Mouse (Mus musculus) layer of hippocampus, postnatal 25 days (tissue): ENCODE results near the gene Dscam. TPM values are rescaled to one million over a fixed set of nuclear protein-coding genes. Genes with fewer than 3 reads are reported as not detected.

ENCODE experiments used
- DNase-seq, 2 experiments: peaks; one replicate each; pipeline ENCODE4 v3.0.0; 2022; ENCODE audit warnings: mixed read lengths in 2 of 2, low spot score in 1 of 2; ENCODE audit errors: extremely low spot score in 1 of 2
- total RNA-seq, 2 experiments: library from RNA; stranded (reverse); gene quantifications; 2 replicates each; pipeline ENCODE4 v1.2.3; 2021

The Dscam gene
- total RNA-seq, 2 experiments from 2014 or later: 40.2 to 46.1 TPM

DNA sequence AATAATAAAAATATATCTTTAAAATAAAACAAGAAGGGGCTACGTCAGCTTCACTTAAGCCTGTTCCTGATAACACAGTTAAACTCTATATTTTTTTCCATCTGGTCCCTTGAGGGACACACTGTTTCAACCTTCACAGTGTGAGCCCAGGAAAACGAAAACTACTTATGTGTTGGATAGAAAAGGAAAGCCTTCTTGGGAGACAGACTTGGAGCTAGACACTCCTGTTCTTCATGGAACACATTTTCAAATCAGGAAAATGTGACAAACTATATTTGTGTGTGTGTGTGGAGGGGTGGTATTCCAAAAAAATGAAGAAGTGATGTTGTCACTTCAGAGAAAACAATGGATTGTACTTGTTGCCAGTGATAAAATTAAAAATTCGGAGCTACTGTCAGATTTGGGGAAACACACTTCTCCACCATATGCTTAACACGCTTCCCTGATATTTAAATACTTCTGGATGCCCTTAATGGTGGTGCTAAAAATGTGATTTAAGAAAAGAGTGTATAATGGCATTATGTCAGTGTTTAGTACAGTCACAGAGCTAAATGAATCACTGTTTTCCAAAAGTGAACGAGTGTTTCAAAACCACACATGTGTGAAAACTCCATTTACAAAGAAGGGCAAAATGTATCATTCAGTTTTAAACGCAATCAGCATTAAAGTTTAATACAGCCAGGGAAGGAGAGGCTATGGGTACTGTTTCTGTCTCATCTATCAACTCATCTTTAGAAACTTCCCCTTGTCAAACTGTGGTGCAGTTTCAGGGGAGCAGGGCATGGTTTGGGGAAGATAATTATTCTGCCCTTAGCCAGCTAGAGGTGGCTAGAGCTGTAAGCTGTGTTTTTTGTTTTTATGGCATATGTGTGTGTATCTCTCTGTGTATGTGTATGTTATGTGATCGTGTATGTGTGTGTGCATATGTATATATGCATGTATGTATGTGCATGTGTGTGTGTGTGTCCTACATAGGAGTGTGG is 430.2 kb downstream of the Dscam start:
- no peak for DNase-seq

DNA sequence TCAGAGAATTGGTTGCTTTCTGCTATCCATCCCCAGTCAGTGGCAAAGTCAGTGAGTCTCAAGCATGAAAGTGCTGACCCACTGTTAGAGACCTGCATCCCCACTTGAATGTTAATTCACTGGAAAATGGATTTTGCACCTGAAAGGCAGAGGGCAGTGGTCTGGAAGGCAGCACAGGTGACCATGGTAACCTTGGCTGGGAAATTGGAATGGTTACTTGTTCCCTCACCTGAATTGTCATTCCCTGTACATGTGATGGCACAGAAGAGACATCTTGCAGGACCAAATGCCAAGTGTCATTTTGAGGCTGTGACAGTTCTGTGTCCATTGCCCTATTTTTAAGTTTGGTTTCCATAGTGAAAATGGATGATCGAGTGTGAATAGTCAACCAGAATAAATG is 434.1 kb downstream of the Dscam start:
- DNase-seq: no peak

DNA sequence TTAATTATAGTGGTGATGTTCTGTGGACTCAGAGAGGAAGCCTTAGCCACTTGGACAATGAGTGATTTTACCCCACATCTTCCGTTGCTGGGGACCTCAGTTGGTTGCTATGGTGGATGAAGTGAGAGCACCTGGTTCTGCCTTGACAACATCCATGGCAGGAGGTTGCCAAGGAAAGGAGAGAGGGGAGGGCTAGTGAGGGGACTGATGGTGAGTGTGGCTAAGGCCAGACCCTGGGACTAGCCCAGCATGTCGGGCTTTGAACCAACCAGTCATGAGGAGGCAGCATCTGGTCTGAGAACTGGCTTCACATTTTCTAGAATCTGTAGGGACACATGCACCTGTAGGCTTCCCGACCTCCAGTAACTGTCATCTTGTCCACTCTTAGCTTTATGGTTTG is 439.7 kb downstream of the Dscam start:
- DNase-seq: no peak

GRCm38 (mm10) chr16:96727836-96728774 is 442.4 kb downstream of the Dscam start:
- no peak for DNase-seq

DNA sequence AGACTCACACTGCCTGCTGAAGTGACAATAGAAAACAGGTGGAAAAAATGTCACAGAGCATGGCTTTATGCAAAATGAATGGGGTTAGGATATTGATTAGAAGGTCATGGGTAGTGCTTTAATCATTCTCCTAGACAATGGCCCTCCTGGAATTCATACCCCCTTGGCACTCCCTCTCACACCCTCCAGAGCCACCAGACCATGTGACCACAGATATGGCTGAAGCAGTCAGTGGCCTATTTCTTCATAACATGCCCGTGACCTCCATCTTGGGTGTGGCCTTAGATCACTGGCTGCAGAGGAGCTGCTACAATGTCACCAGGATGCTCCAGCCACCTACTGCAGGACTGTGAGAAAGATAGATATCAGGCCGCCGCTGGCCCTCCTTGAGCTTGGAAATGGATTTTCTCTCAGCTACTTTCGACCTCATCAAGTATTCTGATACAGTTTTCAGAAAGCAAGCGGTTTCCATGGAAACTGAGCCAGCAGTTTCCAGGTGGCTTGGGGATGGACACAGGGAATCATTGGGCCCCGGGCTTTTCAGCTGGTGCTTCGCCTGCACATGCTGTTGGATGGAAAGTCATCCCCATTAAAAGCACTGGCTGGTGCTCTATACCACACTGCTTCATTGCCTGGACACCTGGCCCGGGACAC is 445.4 kb downstream of the Dscam start:
- DNase-seq: no peak

DNA sequence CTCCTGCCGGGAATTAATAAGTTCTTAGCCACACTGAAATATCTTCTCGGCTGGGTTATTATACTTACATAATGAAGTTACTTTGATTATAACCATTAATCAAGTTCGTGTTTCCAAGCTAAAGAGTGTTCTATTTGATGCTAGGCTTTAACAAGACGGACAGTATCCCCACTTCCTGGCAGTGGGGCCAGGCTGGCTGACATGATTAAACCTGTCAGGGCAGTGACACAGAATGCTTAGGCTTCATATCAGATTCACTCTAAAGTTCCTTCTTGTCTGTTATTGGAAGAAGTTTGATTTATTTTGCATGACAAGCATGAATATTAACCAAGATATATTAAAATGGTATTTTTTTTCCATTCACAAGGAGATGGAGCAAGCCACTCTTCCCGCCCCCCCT is 446.0 kb downstream of the Dscam start:
- no peak for DNase-seq

DNA sequence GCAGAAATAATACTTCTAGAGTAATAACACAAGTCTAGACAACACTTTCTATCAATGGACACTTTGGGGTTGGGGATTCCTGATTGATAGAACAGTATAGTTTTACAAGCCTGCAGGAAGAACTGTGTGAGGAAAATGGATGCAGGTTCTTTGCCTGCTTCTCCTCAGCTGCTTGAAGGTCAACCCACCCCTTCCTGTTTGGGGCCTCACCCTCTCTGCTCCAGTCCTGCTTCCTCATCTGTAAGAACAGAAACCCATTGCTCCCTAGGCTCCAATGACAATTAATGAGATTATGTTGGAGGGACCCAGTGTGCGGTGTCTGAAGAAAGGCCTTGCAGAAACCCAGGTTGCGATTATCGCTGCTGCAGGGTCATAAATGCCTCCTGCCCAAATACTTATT is 446.4 kb downstream of the Dscam start:
- no peak for DNase-seq

- no peak for DNase-seq
Observed at GRCm38 (mm10) chr16:96723066-96723669, 447.4 kb downstream of the Dscam start.

DNA sequence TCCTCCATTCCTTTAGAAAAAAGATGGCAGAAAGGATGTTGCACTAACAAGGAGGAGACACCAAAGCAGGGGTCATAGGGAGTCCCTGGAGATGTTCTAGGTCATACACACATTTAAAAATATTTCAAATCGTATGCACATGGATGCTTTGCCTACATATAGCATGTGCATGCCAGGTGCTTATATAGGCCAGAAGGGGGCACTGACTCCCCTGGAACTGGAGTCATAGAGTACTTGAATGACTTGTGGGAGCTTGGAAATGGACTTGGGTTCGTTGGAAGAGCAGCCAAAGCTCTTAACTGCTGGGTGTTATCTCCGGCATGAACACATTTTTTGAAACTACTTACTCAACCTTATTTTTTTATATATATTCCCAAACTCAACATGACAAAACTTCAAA is 448.4 kb downstream of the Dscam start:
- no peak for DNase-seq

DNA sequence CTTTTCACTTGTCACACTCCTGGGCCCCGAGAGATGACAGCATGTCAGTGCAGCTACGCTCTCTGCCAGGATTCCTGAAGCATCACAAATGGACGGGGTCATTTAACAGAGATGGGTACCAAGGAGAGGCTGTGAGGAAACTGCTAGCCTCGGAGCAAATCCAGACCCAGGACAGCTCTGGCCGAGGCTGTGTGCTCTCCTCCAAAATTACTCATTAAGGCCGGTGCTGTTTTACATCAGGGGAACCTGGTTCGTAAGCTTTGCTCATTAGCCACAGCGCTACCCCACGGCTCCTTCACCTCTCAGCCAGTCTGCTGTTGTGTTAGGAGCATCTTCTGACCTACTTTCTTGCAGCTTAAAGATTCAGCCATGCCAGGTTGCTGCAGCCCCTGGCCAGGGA is 449.3 kb downstream of the Dscam start:
- DNase-seq: no peak

DNA sequence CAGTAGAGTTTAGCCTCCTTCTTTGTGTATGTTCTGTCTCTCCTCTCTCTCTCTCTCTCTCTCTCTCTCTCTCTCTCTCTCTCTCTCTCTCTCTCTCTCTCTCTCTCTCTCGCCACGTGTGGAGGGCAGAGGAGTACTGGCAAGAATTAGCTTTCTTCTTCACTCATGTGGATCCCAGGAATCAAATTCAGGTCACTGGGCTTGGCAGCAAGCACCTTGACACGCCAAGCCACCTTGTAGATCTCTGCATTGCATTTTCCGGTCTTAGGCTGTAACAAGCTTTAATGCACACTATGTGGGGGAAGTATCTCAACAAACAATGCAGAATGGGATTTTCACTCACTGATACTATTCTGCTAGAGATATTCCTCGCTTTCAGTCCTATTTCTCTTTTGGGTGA is 449.9 kb downstream of the Dscam start:
- DNase-seq: no peak

- DNase-seq: peak in 1 of 2 experiments; percentile 27
Observed at GRCm38 (mm10) chr16:96718221-96718620, 452.3 kb downstream of the Dscam start.

DNA sequence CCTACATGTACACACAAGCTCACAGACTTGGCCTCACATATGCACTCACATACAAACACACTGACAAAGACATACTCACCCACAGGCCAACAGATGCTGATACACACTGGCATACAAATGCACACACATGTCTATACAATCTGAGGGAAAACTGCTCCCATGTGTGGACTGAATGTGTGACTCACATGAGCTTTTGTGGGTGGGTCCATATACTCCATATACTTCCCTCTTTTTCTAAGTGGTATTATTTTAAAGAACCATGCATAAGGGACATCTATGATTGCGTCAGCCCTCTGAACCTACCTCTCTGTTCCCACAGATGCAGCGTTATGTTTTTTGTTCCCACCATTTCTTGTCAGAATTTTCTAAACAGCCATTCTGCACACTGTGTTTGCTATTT is 453.9 kb downstream of the Dscam start:
- DNase-seq: no peak

- no peak for DNase-seq
Observed at GRCm38 (mm10) chr16:96711935-96712334, 458.6 kb downstream of the Dscam start.

- DNase-seq: no peak
Observed at GRCm38 (mm10) chr16:96700551-96700950, 470.0 kb downstream of the Dscam start.

DNA sequence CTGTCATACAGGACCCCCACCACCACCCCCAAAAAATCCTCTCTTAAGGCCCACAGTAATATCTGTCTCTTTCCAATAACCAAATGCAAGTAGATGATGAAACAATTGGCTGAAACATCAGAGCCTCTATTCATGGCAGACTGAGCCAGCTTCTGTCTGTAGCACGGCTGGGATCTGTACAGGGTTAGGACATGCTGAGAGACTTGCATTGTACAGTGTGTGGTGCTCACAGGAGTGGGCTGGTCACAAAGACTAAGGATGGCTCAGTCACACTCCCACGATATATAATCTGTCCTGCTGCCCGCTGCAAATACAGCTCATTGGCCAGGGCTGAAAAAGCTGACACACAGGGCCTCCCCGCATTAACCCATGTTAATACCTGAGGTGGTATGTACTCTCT is 474.7 kb downstream of the Dscam start:
- DNase-seq: no peak

- DNase-seq: no peak
Observed at GRCm38 (mm10) chr16:96691576-96691975, 479.0 kb downstream of the Dscam start.

DNA sequence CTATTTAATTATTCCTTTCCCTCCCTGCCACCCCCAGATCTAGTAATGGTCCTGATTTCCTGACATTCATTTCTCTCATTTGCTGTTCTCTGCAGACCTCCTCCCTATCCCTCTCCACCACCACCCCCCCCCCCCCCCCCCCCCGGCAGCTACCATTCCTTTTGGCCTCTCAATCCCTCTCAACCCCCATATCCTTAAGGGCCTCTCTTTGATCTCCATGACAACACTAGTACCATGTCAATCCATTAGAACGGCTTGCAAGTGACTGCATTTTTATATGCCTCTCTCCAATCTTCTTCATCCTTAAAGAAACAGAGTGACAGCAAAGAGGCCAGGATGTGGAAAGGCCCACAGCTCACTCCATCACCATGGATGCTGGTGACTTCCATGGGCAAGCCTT is 480.5 kb downstream of the Dscam start:
- no peak for DNase-seq

DNA sequence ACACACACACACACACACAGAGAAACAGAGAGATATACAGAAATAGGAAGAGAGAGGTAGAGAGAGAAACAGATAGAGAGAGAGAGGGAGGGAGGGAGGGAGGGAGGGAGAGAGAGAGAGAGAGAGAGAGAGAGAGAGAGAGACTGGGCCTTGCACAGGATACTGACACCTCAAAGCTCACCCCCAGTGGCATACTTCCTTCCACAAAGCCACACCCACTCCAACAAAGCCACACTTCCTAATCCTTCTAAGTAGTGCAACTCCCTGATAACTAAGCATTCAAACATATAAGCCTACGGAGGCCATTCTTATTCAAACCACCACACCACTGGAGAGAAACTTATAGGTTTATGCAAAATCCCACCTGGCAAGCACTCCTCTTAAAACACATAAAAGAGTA is 481.1 kb downstream of the Dscam start:
- DNase-seq: no peak

DNA sequence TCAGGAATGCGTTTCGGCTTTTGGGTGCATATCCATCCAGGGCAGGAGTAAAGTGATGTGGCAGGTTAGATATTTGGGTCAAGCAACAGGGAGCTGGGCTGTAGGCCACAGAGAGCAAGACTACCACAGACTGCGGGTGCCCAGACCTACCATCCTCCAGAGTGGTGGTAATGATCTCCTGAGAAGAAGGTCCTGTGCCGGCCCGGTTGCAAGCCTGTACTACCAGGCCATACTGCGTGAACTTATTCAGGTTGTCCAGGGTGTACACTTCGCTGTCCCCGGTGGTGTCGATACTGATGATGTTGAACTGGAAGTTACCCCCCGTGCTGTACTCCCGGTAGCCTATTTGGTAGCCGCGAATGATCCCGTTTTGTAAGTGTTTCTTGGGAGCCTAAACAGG is 485.5 kb downstream of the Dscam start:
- no peak for DNase-seq
